Mouse (Mus musculus): ENCODE measurements around the gene Baz2b.

DNA sequence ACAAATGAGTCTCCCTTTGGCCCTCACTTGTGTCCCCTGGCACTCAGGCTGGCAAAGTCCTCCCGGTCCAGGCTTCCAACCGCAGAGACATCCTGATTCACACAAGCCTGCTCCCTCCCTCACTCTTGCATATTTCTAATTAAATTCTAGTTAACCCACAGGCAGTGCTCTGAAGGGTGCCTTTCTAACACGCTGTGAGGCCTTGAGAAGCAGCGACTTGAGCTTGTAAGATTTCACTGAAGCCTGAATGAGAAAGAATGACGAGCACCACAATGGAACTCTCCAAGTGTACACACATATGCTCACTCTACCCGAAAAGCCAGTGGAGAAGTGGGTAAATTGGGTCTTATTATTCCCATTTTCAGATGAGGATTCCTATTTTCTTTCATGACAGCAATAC, 183.1 kb downstream of the Baz2b start:
- TF ChIP-seq CTCF (IDR thresholded peaks at IDR 0.05; ENCODE audit: low read depth) (no peak), EP300 (IDR thresholded peaks at IDR 0.05; ENCODE audit: low read depth) (no peak)

All from liver, postnatal 0 days (tissue).